Mouse (Mus musculus): ENCODE measurements around the gene Cyb561d2. TPM values are rescaled to one million over a fixed set of nuclear protein-coding genes. Genes with fewer than 3 reads are reported as not detected.

Cyb561d2 gene
- polyA plus RNA-seq, 1 experiment, result 18.5 TPM

- Histone ChIP-seq H3K27me3 (replicated peaks) (peaks cover 76% of the 10 kb centered on the region), H3K9me3 (no peaks in the 10 kb centered on the region), H3K36me3 (replicated peaks; ENCODE audit: low read length) (no peaks in the 10 kb centered on the region), H3K4me1 (no peaks in the 10 kb centered on the region), H3K4me3 (replicated peaks) (no peak overlapping the region)
- no peak for TF ChIP-seq GATA1 (IDR thresholded peaks at IDR 0.05; ENCODE audit: borderline replicate concordance, low read length)
- TF ChIP-seq FLI1 (IDR thresholded peaks at IDR 0.05; ENCODE audit: low read length), result no peak
These were observed 33.7 kb downstream of the Cyb561d2 start for GRCm38 (mm10) chr9:107508266-107508665.

GRCm38 (mm10) chr9:107504662-107505537 lies 37.1 kb downstream of the Cyb561d2 start:
- no peaks in the 10 kb centered on the region for H3K4me1 ChIP-seq
- TF ChIP-seq GATA1 (IDR thresholded peaks at IDR 0.05; ENCODE audit: borderline replicate concordance, low read length), result no peak
- no peak for TF ChIP-seq FLI1 (IDR thresholded peaks at IDR 0.05; ENCODE audit: low read length)
- H3K27me3 ChIP-seq (replicated peaks), result peaks cover 80% of the 10 kb centered on the region
- H3K36me3 ChIP-seq (replicated peaks; ENCODE audit: low read length), result no peaks in the 10 kb centered on the region
- H3K4me3 ChIP-seq (replicated peaks), result no peak overlapping the region
- H3K9me3 ChIP-seq, result no peaks in the 10 kb centered on the region

- Histone ChIP-seq H3K4me3 (replicated peaks) (no peak overlapping the region), H3K27me3 (replicated peaks) (peaks cover 72% of the 10 kb centered on the region), H3K4me1 (no peaks in the 10 kb centered on the region), H3K36me3 (replicated peaks; ENCODE audit: low read length) (no peaks in the 10 kb centered on the region), H3K9me3 (no peaks in the 10 kb centered on the region)
- TF ChIP-seq FLI1 (IDR thresholded peaks at IDR 0.05; ENCODE audit: low read length) (no peak), GATA1 (IDR thresholded peaks at IDR 0.05; ENCODE audit: borderline replicate concordance, low read length) (no peak)
These were observed 39.7 kb downstream of the Cyb561d2 start for GRCm38 (mm10) chr9:107502131-107502846.

- TF ChIP-seq FLI1 (IDR thresholded peaks at IDR 0.05; ENCODE audit: low read length), result no peak
- no peak for TF ChIP-seq GATA1 (IDR thresholded peaks at IDR 0.05; ENCODE audit: borderline replicate concordance, low read length)
These were observed 41.2 kb downstream of the Cyb561d2 start for GRCm38 (mm10) chr9:107500708-107501286.

GRCm38 (mm10) chr9:107496359-107496758 lies 45.6 kb downstream of the Cyb561d2 start:
- Histone ChIP-seq H3K4me1 (no peaks in the 10 kb centered on the region), H3K27me3 (replicated peaks) (peaks cover 67% of the 10 kb centered on the region), H3K36me3 (replicated peaks; ENCODE audit: low read length) (no peaks in the 10 kb centered on the region), H3K4me3 (replicated peaks) (no peak overlapping the region), H3K9me3 (no peaks in the 10 kb centered on the region)
- TF ChIP-seq FLI1 (IDR thresholded peaks at IDR 0.05; ENCODE audit: low read length), result no peak
- TF ChIP-seq GATA1 (IDR thresholded peaks at IDR 0.05; ENCODE audit: borderline replicate concordance, low read length), result no peak

More at GRCm38 (mm10) chr9:107500708-107501286, 41.2 kb downstream of the Cyb561d2 start:
- peaks cover 72% of the 10 kb centered on the region for H3K27me3 ChIP-seq (replicated peaks)
- no peak overlapping the region for H3K4me3 ChIP-seq (replicated peaks)
- H3K4me1 ChIP-seq, result no peaks in the 10 kb centered on the region
- H3K36me3 ChIP-seq (replicated peaks; ENCODE audit: low read length), result no peaks in the 10 kb centered on the region
- no peaks in the 10 kb centered on the region for H3K9me3 ChIP-seq

- Histone ChIP-seq H3K9me3 (no peaks in the 10 kb centered on the region), H3K4me1 (no peaks in the 10 kb centered on the region), H3K27me3 (replicated peaks) (peaks cover 65% of the 10 kb centered on the region), H3K36me3 (replicated peaks; ENCODE audit: low read length) (no peaks in the 10 kb centered on the region), H3K4me3 (replicated peaks) (no peak overlapping the region)
- TF ChIP-seq GATA1 (IDR thresholded peaks at IDR 0.05; ENCODE audit: borderline replicate concordance, low read length) (no peak), FLI1 (IDR thresholded peaks at IDR 0.05; ENCODE audit: low read length) (no peak)
These were observed 47.8 kb downstream of the Cyb561d2 start for GRCm38 (mm10) chr9:107494238-107494637.

GRCm38 (mm10) chr9:107493511-107493910 lies 48.5 kb downstream of the Cyb561d2 start:
- Histone ChIP-seq H3K9me3 (no peaks in the 10 kb centered on the region), H3K27me3 (replicated peaks) (peaks cover 61% of the 10 kb centered on the region), H3K4me1 (no peaks in the 10 kb centered on the region), H3K36me3 (replicated peaks; ENCODE audit: low read length) (no peaks in the 10 kb centered on the region), H3K4me3 (replicated peaks) (no peak overlapping the region)
- TF ChIP-seq FLI1 (IDR thresholded peaks at IDR 0.05; ENCODE audit: low read length) (no peak), GATA1 (IDR thresholded peaks at IDR 0.05; ENCODE audit: borderline replicate concordance, low read length) (no peak)

GRCm38 (mm10) chr9:107490625-107491024 lies 51.4 kb downstream of the Cyb561d2 start:
- Histone ChIP-seq H3K36me3 (replicated peaks; ENCODE audit: low read length) (no peaks in the 10 kb centered on the region), H3K4me1 (no peaks in the 10 kb centered on the region), H3K9me3 (no peaks in the 10 kb centered on the region), H3K4me3 (replicated peaks) (no peak overlapping the region), H3K27me3 (replicated peaks) (peaks cover 54% of the 10 kb centered on the region)
- TF ChIP-seq GATA1 (IDR thresholded peaks at IDR 0.05; ENCODE audit: borderline replicate concordance, low read length), result no peak
- TF ChIP-seq FLI1 (IDR thresholded peaks at IDR 0.05; ENCODE audit: low read length), result no peak

- Histone ChIP-seq H3K36me3 (replicated peaks; ENCODE audit: low read length) (no peaks in the 10 kb centered on the region), H3K4me3 (replicated peaks) (no peak overlapping the region), H3K4me1 (no peaks in the 10 kb centered on the region), H3K9me3 (no peaks in the 10 kb centered on the region), H3K27me3 (replicated peaks) (peaks cover 56% of the 10 kb centered on the region)
- TF ChIP-seq GATA1 (IDR thresholded peaks at IDR 0.05; ENCODE audit: borderline replicate concordance, low read length), result no peak
- TF ChIP-seq FLI1 (IDR thresholded peaks at IDR 0.05; ENCODE audit: low read length), result no peak
These were observed 51.8 kb downstream of the Cyb561d2 start for GRCm38 (mm10) chr9:107490146-107490545.

Other genes with a start within 250 kb of the Cyb561d2 start
- gene Cish, start 246.2 kb downstream of the Cyb561d2 start, polyA plus RNA-seq (2012; ENCODE audit: insufficient read depth, low replicate concordance), result 47.7 and 114 TPM in 2 replicates
- 8.1 TPM in 1 of 2 replicates, not detected in the other for gene Hemk1, start 203.8 kb downstream of the Cyb561d2 start, polyA plus RNA-seq (2012; ENCODE audit: insufficient read depth, low replicate concordance)
- gene 6430571L13Rik, start 201.6 kb downstream of the Cyb561d2 start, polyA plus RNA-seq (2012; ENCODE audit: insufficient read depth, low replicate concordance), result not detected in 2 replicates
- not detected in 2 replicates for gene Cacna2d2, start 142.6 kb downstream of the Cyb561d2 start, polyA plus RNA-seq (2012; ENCODE audit: insufficient read depth, low replicate concordance)
- 12.0 and 24.4 TPM in 2 replicates for gene Tmem115, start 8.2 kb downstream of the Cyb561d2 start, polyA plus RNA-seq (2012; ENCODE audit: insufficient read depth, low replicate concordance)
- gene Nprl2, start within 50 bp of the Cyb561d2 start, polyA plus RNA-seq (2012; ENCODE audit: insufficient read depth, low replicate concordance), result 0.37 TPM in 1 of 2 replicates, not detected in the other
- gene Zmynd10, start 5.1 kb upstream of the Cyb561d2 start, polyA plus RNA-seq (2012; ENCODE audit: insufficient read depth, low replicate concordance), result 0.68 TPM in 1 of 2 replicates, not detected in the other
- gene Rassf1, start 9.4 kb upstream of the Cyb561d2 start, polyA plus RNA-seq (2012; ENCODE audit: insufficient read depth, low replicate concordance), result 10.3 and 12.6 TPM in 2 replicates
- 23.3 and 103 TPM in 2 replicates for gene Tusc2, start 21.1 kb upstream of the Cyb561d2 start, polyA plus RNA-seq (2012; ENCODE audit: insufficient read depth, low replicate concordance)
- gene Hyal2, start 25.8 kb upstream of the Cyb561d2 start, polyA plus RNA-seq (2012; ENCODE audit: insufficient read depth, low replicate concordance), result 10.8 and 11.8 TPM in 2 replicates
- gene Hyal1, start 34.7 kb upstream of the Cyb561d2 start, polyA plus RNA-seq (2012; ENCODE audit: insufficient read depth, low replicate concordance), result 1.6 and 2.6 TPM in 2 replicates
- gene Naa80, start 36.7 kb upstream of the Cyb561d2 start, polyA plus RNA-seq (2012; ENCODE audit: insufficient read depth, low replicate concordance), result 63.3 and 72.4 TPM in 2 replicates
- gene Hyal3, start 38.6 kb upstream of the Cyb561d2 start, polyA plus RNA-seq (2012; ENCODE audit: insufficient read depth, low replicate concordance), result 0.31 TPM in 1 of 2 replicates, not detected in the other
- 32.1 and 34.9 TPM in 2 replicates for gene Ifrd2, start 45.4 kb upstream of the Cyb561d2 start, polyA plus RNA-seq (2012; ENCODE audit: insufficient read depth, low replicate concordance)
- gene Sema3b, start 67.0 kb upstream of the Cyb561d2 start, polyA plus RNA-seq (2012; ENCODE audit: insufficient read depth, low replicate concordance), result not detected in 2 replicates
- gene Gnai2, start 93.2 kb upstream of the Cyb561d2 start, polyA plus RNA-seq (2012; ENCODE audit: insufficient read depth, low replicate concordance), result 1,319 and 1,886 TPM in 2 replicates
- gene Slc38a3, start 127.3 kb upstream of the Cyb561d2 start, polyA plus RNA-seq (2012; ENCODE audit: insufficient read depth, low replicate concordance), result not detected in 2 replicates
- not detected in 2 replicates for gene Gnat1, start 137.5 kb upstream of the Cyb561d2 start, polyA plus RNA-seq (2012; ENCODE audit: insufficient read depth, low replicate concordance)
- gene Sema3f, start 168.3 kb upstream of the Cyb561d2 start, polyA plus RNA-seq (2012; ENCODE audit: insufficient read depth, low replicate concordance), result not detected in 2 replicates
- gene Rbm5, start 228.8 kb upstream of the Cyb561d2 start, polyA plus RNA-seq (2012; ENCODE audit: insufficient read depth, low replicate concordance), result 3.9 and 7.6 TPM in 2 replicates

Data from megakaryocyte, embryonic 14.5 days (primary cell).